Mouse (Mus musculus) neural tube, embryonic 13.5 days (tissue): ENCODE results near the gene Auts2. TPM values are rescaled to one million over a fixed set of nuclear protein-coding genes. Genes with fewer than 3 reads are reported as not detected.

Experiments
- ATAC-seq: fragments of 200-750 bp; cut with Nextera tagmentation; 2 replicates; pipeline ENCODE4 v1.8.0; 2017; ENCODE audit warnings: low read depth, mild to moderate bottlenecking, moderate TSS enrichment, moderate library complexity
- H3K27ac ChIP-seq: fragments of 300-500 bp; sonication (generic); replicated peaks from 2 replicates; pipeline ENCODE4 v1.5.1; 2015; ENCODE audit warnings: moderate library complexity, mild to moderate bottlenecking, inconsistent platforms
- H3K27me3 ChIP-seq: fragments of 300-500 bp; sonication (generic); 2 replicates; pipeline ENCODE4 v1.6.1; 2015; ENCODE audit warnings: mild to moderate bottlenecking, inconsistent platforms
- H3K36me3 ChIP-seq: fragments of 300-500 bp; sonication (generic); 2 replicates; pipeline ENCODE4 v1.6.1; 2015; ENCODE audit warnings: mild to moderate bottlenecking, inconsistent platforms
- H3K4me1 ChIP-seq: fragments of 300-500 bp; sonication (generic); replicated peaks from 2 replicates; pipeline ENCODE4 v1.6.1; 2015; ENCODE audit warnings: inconsistent platforms
- H3K4me2 ChIP-seq: fragments of 300-500 bp; sonication (generic); 2 replicates; pipeline ENCODE4 v1.6.1; 2015; ENCODE audit warnings: inconsistent platforms, mild to moderate bottlenecking, moderate library complexity
- H3K4me3 ChIP-seq: fragments of 300-500 bp; sonication (generic); 2 replicates; pipeline ENCODE4 v1.5.1; 2015; ENCODE audit warnings: mild to moderate bottlenecking, inconsistent platforms
- H3K9ac ChIP-seq: fragments of 300-500 bp; sonication (generic); 2 replicates; pipeline ENCODE4 v1.6.1; 2015; ENCODE audit warnings: moderate library complexity, mild to moderate bottlenecking, inconsistent platforms
- H3K9me3 ChIP-seq: fragments of 300-500 bp; sonication (generic); 2 replicates; pipeline ENCODE4 v1.6.1; 2016; ENCODE audit warnings: inconsistent platforms
- WGBS: fragments of 180-500 bp; shearing (Covaris S2); methylation state at CpG from one replicate; pipeline ENCODE4 v1.1.7; 2015; 5-methylcytosine and 5-hydroxymethylcytosine counted together
- polyA plus RNA-seq: library from polyadenylated mRNA; unstranded; fragments of >200 nt; fragmentation: Nextera tagmentation; extraction: Ambion mirVana; gene quantifications from 2 replicates; pipeline ENCODE4 v1.2.1, GENCODE M21; 2015

Gene Auts2
- polyA plus RNA-seq, 1 experiment from 2014 or later, result 72.6 TPM

DNA sequence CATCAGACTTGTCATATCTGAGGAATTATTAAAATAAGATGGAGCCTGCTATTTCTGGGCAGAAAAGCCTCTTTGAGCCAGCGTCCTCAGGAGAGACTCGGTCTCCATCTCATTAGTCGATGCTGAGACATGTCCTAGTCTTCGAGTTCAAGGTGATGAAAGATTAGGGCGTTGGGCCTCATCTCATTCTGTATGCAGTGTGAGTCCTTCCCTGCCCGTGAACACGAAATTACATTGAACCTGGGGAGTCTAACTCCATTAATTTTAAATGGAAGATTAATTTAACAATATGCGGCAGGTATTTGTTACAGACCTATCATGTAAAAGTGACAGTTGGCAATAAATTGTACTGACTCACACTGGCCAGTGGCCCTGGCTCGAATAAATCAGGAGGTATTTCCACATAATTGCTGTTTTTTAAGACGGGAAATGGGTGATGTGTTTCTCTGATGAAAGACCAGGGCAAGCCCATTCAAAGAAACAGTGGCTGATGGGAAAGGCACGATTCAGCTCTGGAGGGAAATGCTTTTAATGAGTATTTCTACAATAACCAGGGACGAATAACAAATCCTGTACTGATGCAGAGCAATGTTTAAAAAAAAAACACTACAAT, 626.2 kb downstream of the Auts2 start:
- Histone ChIP-seq H3K9me3 (no peaks in the 10 kb centered on the region), H3K36me3 (no peaks in the 10 kb centered on the region), H3K4me1 (peaks cover 55% of the 10 kb centered on the region), H3K27ac (no peak overlapping the region), H3K4me2 (no peak overlapping the region), H3K27me3 (no peaks in the 10 kb centered on the region; the same call in 1 of the 2 replicates), H3K9ac (no peak overlapping the region), H3K4me3 (no peak overlapping the region)
- peak; percentile 34; the same call in 1 of the 2 replicates for ATAC-seq
- WGBS, result 41% methylated on average over 12 of the region's 12 CpGs

DNA sequence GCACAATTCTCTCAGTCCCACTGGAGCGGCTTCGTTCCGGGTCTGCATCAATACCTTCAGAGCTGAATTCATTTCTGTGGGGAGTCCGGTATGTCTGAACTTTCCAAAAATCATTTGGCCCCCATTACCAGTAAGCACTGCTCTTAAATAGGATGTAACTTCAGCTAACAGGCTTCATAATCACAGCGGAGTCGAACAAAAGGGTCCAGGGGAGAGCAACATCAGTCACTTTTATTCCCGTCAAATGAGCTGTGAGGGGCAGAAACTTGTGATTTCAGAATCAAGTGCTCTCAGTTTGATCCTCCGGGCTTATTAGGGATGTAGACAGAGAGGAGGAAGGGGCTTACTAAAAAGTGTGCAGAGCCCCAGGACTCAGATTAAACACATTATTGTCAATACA, 629.6 kb downstream of the Auts2 start:
- 40% methylated on average over 8 of the region's 8 CpGs for WGBS
- H3K4me3 ChIP-seq, result no peak overlapping the region
- H3K4me2 ChIP-seq, result no peak overlapping the region
- no peak overlapping the region for H3K27ac ChIP-seq
- ATAC-seq, result no peak
- no peak overlapping the region for H3K9ac ChIP-seq
- peaks cover 34% of the 10 kb centered on the region for H3K4me1 ChIP-seq
- no peaks in the 10 kb centered on the region for H3K36me3 ChIP-seq
- H3K27me3 ChIP-seq, result no peaks in the 10 kb centered on the region
- H3K9me3 ChIP-seq, result no peaks in the 10 kb centered on the region

- Histone ChIP-seq H3K36me3 (no peaks in the 10 kb centered on the region), H3K27me3 (no peaks in the 10 kb centered on the region), H3K27ac (no peak overlapping the region), H3K4me2 (no peak overlapping the region), H3K4me3 (no peak overlapping the region), H3K9ac (no peak overlapping the region), H3K4me1 (peaks cover 28% of the 10 kb centered on the region), H3K9me3 (no peaks in the 10 kb centered on the region)
- WGBS, result 48% methylated on average over 1 of the region's 1 CpGs
- ATAC-seq, result no peak
Measured at GRCm38 (mm10) chr5:131912983-131913382, 630.2 kb downstream of the Auts2 start.

- no peak overlapping the region for H3K27ac ChIP-seq
- 94% methylated on average over 3 of the region's 3 CpGs for WGBS
- H3K36me3 ChIP-seq, result no peaks in the 10 kb centered on the region
- H3K4me3 ChIP-seq, result no peak overlapping the region
- no peaks in the 10 kb centered on the region for H3K27me3 ChIP-seq
- no peak overlapping the region for H3K4me2 ChIP-seq
- no peak for ATAC-seq
- H3K9me3 ChIP-seq, result no peaks in the 10 kb centered on the region
- H3K4me1 ChIP-seq, result peaks cover 11% of the 10 kb centered on the region
- no peak overlapping the region for H3K9ac ChIP-seq
Measured at GRCm38 (mm10) chr5:131906313-131906712, 636.8 kb downstream of the Auts2 start.

DNA sequence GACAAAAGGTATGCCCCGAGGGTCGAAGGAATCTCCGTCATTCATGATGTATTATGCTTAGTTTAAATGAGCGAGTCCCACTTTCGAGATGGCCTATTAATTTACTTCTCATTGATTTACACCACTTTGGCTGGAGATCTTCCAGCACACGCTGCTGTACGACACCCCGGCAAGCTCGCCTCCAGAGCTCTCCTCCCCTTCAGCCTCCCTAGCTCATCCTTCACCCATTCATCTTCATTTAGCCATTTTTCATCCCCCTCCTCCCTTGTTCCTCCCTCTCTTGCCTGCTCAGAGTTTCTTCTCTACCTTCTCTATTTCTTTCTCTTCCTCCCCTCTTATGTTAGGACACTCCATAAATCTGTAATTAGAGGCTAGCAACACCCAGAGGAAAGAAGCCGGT, 638.7 kb downstream of the Auts2 start:
- Histone ChIP-seq H3K4me3 (no peak overlapping the region), H3K4me2 (no peak overlapping the region), H3K9me3 (no peaks in the 10 kb centered on the region), H3K27me3 (no peaks in the 10 kb centered on the region), H3K36me3 (no peaks in the 10 kb centered on the region), H3K27ac (no peak overlapping the region), H3K9ac (no peak overlapping the region), H3K4me1 (peaks cover 21% of the 10 kb centered on the region)
- WGBS, result 35% methylated on average over 10 of the region's 10 CpGs
- no peak; the same call in 1 of the 2 replicates for ATAC-seq

DNA sequence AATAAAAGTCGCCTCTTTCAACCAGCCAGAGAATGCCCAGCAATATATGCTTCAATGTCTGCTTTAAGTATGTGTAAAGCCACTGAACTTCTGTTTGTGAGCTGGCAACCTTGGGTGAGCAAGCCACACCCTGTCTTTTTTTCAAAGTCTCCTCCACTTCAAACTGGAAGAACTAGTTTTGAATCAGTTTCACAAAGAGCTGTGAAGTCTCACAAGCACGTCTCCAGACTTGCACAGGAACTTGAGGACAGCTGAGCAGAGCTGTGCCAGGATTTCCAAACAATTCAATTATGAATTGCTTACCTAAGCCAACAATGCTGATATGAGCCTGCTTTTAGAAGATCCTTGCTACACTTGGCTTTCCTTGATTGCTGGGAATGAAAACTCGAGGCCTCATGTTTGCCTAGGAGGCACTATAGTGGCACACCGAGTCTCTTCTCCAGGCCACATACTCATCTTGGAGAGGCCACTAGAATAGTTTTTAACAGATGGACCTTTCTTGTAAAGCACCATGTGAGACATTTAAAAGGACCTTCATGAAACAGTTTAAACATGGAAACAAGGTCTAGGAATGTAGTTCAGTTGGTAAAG, 645.0 kb downstream of the Auts2 start:
- H3K4me2 ChIP-seq, result no peak overlapping the region
- H3K36me3 ChIP-seq, result no peaks in the 10 kb centered on the region
- peaks cover 19% of the 10 kb centered on the region for H3K4me1 ChIP-seq
- H3K4me3 ChIP-seq, result no peak overlapping the region
- WGBS, result 81% methylated on average over 4 of the region's 4 CpGs
- H3K27me3 ChIP-seq, result no peaks in the 10 kb centered on the region
- ATAC-seq, result no peak
- H3K9ac ChIP-seq, result no peak overlapping the region
- no peak overlapping the region for H3K27ac ChIP-seq
- no peaks in the 10 kb centered on the region for H3K9me3 ChIP-seq

DNA sequence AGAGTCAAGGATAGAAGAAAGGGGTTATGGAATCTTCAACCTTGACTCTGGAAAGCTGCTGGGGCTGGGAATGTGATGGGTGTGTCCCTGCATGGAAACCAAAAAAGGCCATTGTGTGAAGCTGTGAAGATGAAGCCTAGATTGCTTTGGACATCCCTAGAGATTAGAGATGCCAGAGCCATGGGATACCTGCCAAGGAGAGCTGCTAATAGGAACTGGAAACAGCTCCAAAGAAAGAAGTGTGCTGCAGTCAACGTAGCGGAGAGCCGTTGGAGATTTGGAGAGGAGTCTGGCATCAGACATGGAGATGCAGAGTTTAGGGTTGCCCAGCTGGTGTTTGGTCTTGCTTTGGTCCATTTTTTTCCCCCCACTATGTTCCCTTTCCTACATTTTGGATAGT, 656.5 kb downstream of the Auts2 start:
- Histone ChIP-seq H3K27me3 (no peaks in the 10 kb centered on the region), H3K9me3 (no peaks in the 10 kb centered on the region), H3K9ac (no peak overlapping the region), H3K27ac (no peak overlapping the region), H3K4me1 (0 out of 2 replicates have a peak, but pooled peaks cover 2% of the 10 kb centered on the region), H3K4me3 (no peak overlapping the region), H3K36me3 (no peaks in the 10 kb centered on the region), H3K4me2 (no peak overlapping the region)
- ATAC-seq, result no peak
- 92% methylated on average over 3 of the region's 3 CpGs for WGBS

GRCm38 (mm10) chr5:131876569-131876968, 666.6 kb downstream of the Auts2 start:
- H3K4me2 ChIP-seq, result no peak overlapping the region
- no peaks in the 10 kb centered on the region for H3K9me3 ChIP-seq
- H3K9ac ChIP-seq, result no peak overlapping the region
- H3K27me3 ChIP-seq, result no peaks in the 10 kb centered on the region
- ATAC-seq, result no peak
- H3K36me3 ChIP-seq, result no peaks in the 10 kb centered on the region
- H3K4me3 ChIP-seq, result no peak overlapping the region
- H3K4me1 ChIP-seq, result peaks cover 8% of the 10 kb centered on the region
- no peak overlapping the region for H3K27ac ChIP-seq

GRCm38 (mm10) chr5:131875976-131876375, 667.2 kb downstream of the Auts2 start:
- H3K27me3 ChIP-seq, result no peaks in the 10 kb centered on the region
- no peaks in the 10 kb centered on the region for H3K9me3 ChIP-seq
- H3K36me3 ChIP-seq, result no peaks in the 10 kb centered on the region
- H3K4me2 ChIP-seq, result no peak overlapping the region
- no peak overlapping the region for H3K27ac ChIP-seq
- H3K4me3 ChIP-seq, result no peak overlapping the region
- H3K4me1 ChIP-seq, result peaks cover 13% of the 10 kb centered on the region
- WGBS, result 69% methylated on average over 4 of the region's 4 CpGs
- no peak for ATAC-seq
- no peak overlapping the region for H3K9ac ChIP-seq

DNA sequence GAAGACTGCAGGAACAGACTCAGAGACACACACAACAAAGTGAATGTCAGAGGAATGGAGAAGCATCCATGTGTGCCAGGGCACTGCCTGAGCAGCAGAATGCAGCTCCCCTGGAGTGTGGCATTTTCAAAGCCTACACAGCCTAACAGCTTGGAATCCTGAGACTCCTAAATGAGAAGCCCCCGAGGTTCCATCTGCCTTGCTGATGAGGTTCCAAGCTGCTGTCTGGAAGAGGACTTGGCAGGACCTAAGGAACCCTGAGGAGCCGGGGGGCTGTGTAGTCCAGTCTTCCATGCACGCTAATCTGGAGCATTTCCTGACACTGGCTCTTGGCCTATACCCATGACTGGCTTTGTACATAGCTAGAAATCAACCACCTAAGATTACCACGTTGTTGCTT, 670.0 kb downstream of the Auts2 start:
- Histone ChIP-seq H3K36me3 (no peaks in the 10 kb centered on the region), H3K9me3 (no peaks in the 10 kb centered on the region), H3K4me1 (peaks cover 24% of the 10 kb centered on the region), H3K4me3 (no peak overlapping the region), H3K4me2 (no peak overlapping the region), H3K27ac (no peak overlapping the region), H3K27me3 (no peaks in the 10 kb centered on the region), H3K9ac (no peak overlapping the region)
- WGBS, result 80% methylated on average over 4 of the region's 4 CpGs
- ATAC-seq, result no peak

GRCm38 (mm10) chr5:131869711-131870499, 673.2 kb downstream of the Auts2 start:
- Histone ChIP-seq H3K27ac (0 out of 2 replicates have a peak overlapping the region, but pooled peaks have one; percentile 59), H3K4me1 (peaks cover 37% of the 10 kb centered on the region), H3K9me3 (no peaks in the 10 kb centered on the region), H3K9ac (no peak overlapping the region), H3K27me3 (no peaks in the 10 kb centered on the region), H3K36me3 (no peaks in the 10 kb centered on the region), H3K4me2 (no peak overlapping the region), H3K4me3 (no peak overlapping the region)
- ATAC-seq, result no peak
- 74% methylated on average over 11 of the region's 11 CpGs for WGBS

- ATAC-seq, result no peak
- no peaks in the 10 kb centered on the region for H3K27me3 ChIP-seq
- H3K9ac ChIP-seq, result no peak overlapping the region
- H3K4me1 ChIP-seq, result peaks cover 32% of the 10 kb centered on the region
- no peaks in the 10 kb centered on the region for H3K9me3 ChIP-seq
- no peak overlapping the region for H3K4me3 ChIP-seq
- H3K36me3 ChIP-seq, result no peaks in the 10 kb centered on the region
- peak overlapping the region; percentile 7; the same call in 1 of the 2 replicates for H3K27ac ChIP-seq
- WGBS, result 40% methylated on average over 5 of the region's 5 CpGs
- no peak overlapping the region for H3K4me2 ChIP-seq
Measured at GRCm38 (mm10) chr5:131865200-131865599, 677.9 kb downstream of the Auts2 start.
